Mouse (Mus musculus) forebrain, embryonic 10.5 days (tissue): ENCODE data around the gene Cadm2. TPM values are rescaled to one million over a fixed set of nuclear protein-coding genes. Genes with fewer than 3 reads are reported as not detected.

Source experiments
- DNase-seq: peaks from one replicate; pipeline ENCODE4 v3.0.0-alpha.2; 2017; ENCODE audit warnings: low spot score; ENCODE audit errors: extremely low spot score
- H3K27ac ChIP-seq: fragments of 300-500 bp; sonication (generic); 2 replicates; pipeline ENCODE4 v1.5.1; 2016; ENCODE audit warnings: mild to moderate bottlenecking
- H3K27me3 ChIP-seq: fragments of 300-500 bp; sonication (generic); 2 replicates; pipeline ENCODE4 v1.6.1; 2016; ENCODE audit warnings: mild to moderate bottlenecking; ENCODE audit not compliant: poor library complexity, severe bottlenecking
- H3K36me3 ChIP-seq: fragments of 300-500 bp; sonication (generic); replicated peaks from 2 replicates; pipeline ENCODE4 v1.6.1; 2016; ENCODE audit warnings: mild to moderate bottlenecking, moderate library complexity
- H3K4me1 ChIP-seq: fragments of 300-500 bp; sonication (generic); 2 replicates; pipeline ENCODE4 v1.6.1; 2016
- H3K4me3 ChIP-seq: fragments of 300-500 bp; sonication (generic); 2 replicates; pipeline ENCODE4 v1.5.1; 2016; ENCODE audit warnings: mild to moderate bottlenecking, moderate library complexity
- H3K9me3 ChIP-seq: fragments of 300-500 bp; sonication (generic); 2 replicates; pipeline ENCODE4 v1.6.1; 2016; ENCODE audit warnings: mild to moderate bottlenecking, moderate library complexity
- WGBS: fragments of 180-500 bp; shearing (Covaris S2); methylation state at CpG from one replicate; pipeline ENCODE4 v1.1.7; 2016; 5-methylcytosine and 5-hydroxymethylcytosine counted together
- polyA plus RNA-seq: library from polyadenylated mRNA; unstranded; fragments of >200 nt; fragmentation: Nextera tagmentation; extraction: Ambion mirVana; gene quantifications from 2 replicates; pipeline ENCODE4 v1.2.1, GENCODE M21; 2016

The Cadm2 gene
- polyA plus RNA-seq, 1 experiment from 2014 or later: 2.9 TPM

DNA sequence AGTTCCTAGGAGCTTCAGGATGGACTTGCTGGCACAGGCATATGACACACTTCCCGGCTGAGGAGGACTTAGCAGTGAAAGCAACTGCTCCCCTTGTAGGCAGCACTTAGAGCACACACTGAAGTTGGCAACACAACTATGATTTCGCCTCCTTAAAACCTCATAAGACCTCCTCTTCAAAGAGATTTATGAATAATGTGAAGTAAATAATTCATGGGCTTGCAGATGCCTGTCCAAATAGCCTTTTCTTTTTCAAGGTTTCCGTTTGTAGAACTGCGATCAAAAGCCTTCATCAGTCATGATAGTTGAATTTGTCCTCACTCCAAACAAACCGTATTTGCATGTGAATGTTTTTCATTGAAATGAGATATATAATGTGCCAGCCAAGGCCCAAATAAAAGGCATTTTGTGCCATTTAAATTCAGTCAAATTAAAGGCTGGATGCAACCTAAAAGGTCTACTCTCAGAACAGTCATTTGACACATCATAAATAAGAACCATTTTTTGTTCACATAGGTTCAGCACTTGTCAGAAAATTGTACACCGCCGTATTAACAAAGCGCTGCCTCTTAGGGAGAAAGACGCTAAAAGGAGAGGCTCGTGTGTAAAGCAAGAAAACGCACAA lies 651.1 kb downstream of the Cadm2 start:
- no peaks in the 10 kb centered on the region for H3K9me3 ChIP-seq
- H3K27ac ChIP-seq: no peak overlapping the region
- no peaks in the 10 kb centered on the region for H3K36me3 ChIP-seq
- H3K4me1 ChIP-seq: peaks cover 6% of the 10 kb centered on the region; the same call in 1 of the 2 replicates
- no peak for DNase-seq
- 90% methylated on average over 11 of the region's 11 CpGs for WGBS
- no peaks in the 10 kb centered on the region for H3K27me3 ChIP-seq
- H3K4me3 ChIP-seq: no peak overlapping the region

GRCm38 (mm10) chr16:66968336-66968735 lies 652.4 kb downstream of the Cadm2 start:
- H3K27ac ChIP-seq: no peak overlapping the region
- 80% methylated on average over 5 of the region's 5 CpGs for WGBS

GRCm38 (mm10) chr16:66967686-66968085 lies 653.0 kb downstream of the Cadm2 start:
- H3K9me3 ChIP-seq: no peaks in the 10 kb centered on the region
- H3K27me3 ChIP-seq: no peaks in the 10 kb centered on the region
- no peak overlapping the region for H3K4me3 ChIP-seq
- 85% methylated on average over 8 of the region's 8 CpGs for WGBS
- H3K36me3 ChIP-seq: no peaks in the 10 kb centered on the region
- H3K27ac ChIP-seq: no peak overlapping the region
- DNase-seq: no peak
- peaks cover 6% of the 10 kb centered on the region; the same call in 1 of the 2 replicates for H3K4me1 ChIP-seq

More at GRCm38 (mm10) chr16:66968336-66968735, 652.4 kb downstream of the Cadm2 start:
- Histone ChIP-seq H3K9me3 (no peaks in the 10 kb centered on the region), H3K36me3 (no peaks in the 10 kb centered on the region), H3K4me1 (peaks cover 6% of the 10 kb centered on the region; the same call in 1 of the 2 replicates), H3K4me3 (no peak overlapping the region), H3K27me3 (no peaks in the 10 kb centered on the region)
- no peak for DNase-seq

DNA sequence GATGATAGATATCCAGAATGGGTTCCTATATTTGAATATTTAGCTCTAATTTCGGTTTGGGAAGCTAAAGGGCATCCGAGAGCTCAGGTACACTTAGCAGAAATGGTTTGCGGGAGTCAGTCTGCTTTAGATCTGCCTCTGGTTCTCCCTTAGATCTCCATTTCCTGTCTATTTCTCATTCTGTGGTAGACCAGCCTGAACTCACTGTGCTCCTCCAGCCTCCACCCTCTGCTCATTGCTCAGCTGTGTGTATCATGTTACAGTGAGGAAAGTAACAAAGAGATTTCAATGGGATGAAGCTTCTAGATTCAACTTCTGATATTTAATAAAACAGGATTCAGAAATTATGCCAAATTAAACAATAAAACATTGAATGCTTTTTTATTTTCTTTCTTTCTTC lies 661.6 kb downstream of the Cadm2 start:
- DNase-seq: no peak
- Histone ChIP-seq H3K27me3 (no peaks in the 10 kb centered on the region), H3K9me3 (no peaks in the 10 kb centered on the region), H3K36me3 (no peaks in the 10 kb centered on the region), H3K27ac (no peak overlapping the region), H3K4me3 (no peak overlapping the region), H3K4me1 (no peaks in the 10 kb centered on the region)
- WGBS: 93% methylated on average over 3 of the region's 3 CpGs

GRCm38 (mm10) chr16:66955876-66956275 lies 664.8 kb downstream of the Cadm2 start:
- Histone ChIP-seq H3K4me3 (no peak overlapping the region), H3K27ac (no peak overlapping the region), H3K36me3 (no peaks in the 10 kb centered on the region), H3K4me1 (no peaks in the 10 kb centered on the region), H3K9me3 (no peaks in the 10 kb centered on the region), H3K27me3 (no peaks in the 10 kb centered on the region)
- 85% methylated on average over 2 of the region's 2 CpGs for WGBS
- no peak for DNase-seq

- Histone ChIP-seq H3K4me1 (no peaks in the 10 kb centered on the region), H3K4me3 (no peak overlapping the region), H3K9me3 (no peaks in the 10 kb centered on the region), H3K36me3 (no peaks in the 10 kb centered on the region), H3K27me3 (no peaks in the 10 kb centered on the region), H3K27ac (no peak overlapping the region)
- no peak for DNase-seq
- 93% methylated on average over 6 of the region's 6 CpGs for WGBS
Observed at GRCm38 (mm10) chr16:66936332-66936731, 684.4 kb downstream of the Cadm2 start.

- no peaks in the 10 kb centered on the region; the same call in 1 of the 2 replicates for H3K4me1 ChIP-seq
- H3K4me3 ChIP-seq: no peak overlapping the region
- H3K27me3 ChIP-seq: no peaks in the 10 kb centered on the region
- H3K27ac ChIP-seq: no peak overlapping the region
- no peaks in the 10 kb centered on the region for H3K9me3 ChIP-seq
- H3K36me3 ChIP-seq: no peaks in the 10 kb centered on the region
- no peak for DNase-seq
- 54% methylated on average over 1 of the region's 1 CpGs for WGBS
Observed at GRCm38 (mm10) chr16:66925517-66925916, 695.2 kb downstream of the Cadm2 start.

- no peaks in the 10 kb centered on the region for H3K27me3 ChIP-seq
- no peak overlapping the region for H3K27ac ChIP-seq
- no peaks in the 10 kb centered on the region for H3K36me3 ChIP-seq
- no peaks in the 10 kb centered on the region; the same call in 1 of the 2 replicates for H3K4me1 ChIP-seq
- H3K4me3 ChIP-seq: no peak overlapping the region
- H3K9me3 ChIP-seq: no peaks in the 10 kb centered on the region
- no peak for DNase-seq
- 86% methylated on average over 2 of the region's 2 CpGs for WGBS
Observed at GRCm38 (mm10) chr16:66922753-66923152, 698.0 kb downstream of the Cadm2 start.

- no peak for DNase-seq
- H3K4me3 ChIP-seq: no peak overlapping the region
- WGBS: 77% methylated on average over 1 of the region's 1 CpGs
- no peaks in the 10 kb centered on the region for H3K36me3 ChIP-seq
- H3K9me3 ChIP-seq: no peaks in the 10 kb centered on the region
- H3K27me3 ChIP-seq: no peaks in the 10 kb centered on the region
- H3K4me1 ChIP-seq: no peaks in the 10 kb centered on the region; the same call in 1 of the 2 replicates
- H3K27ac ChIP-seq: no peak overlapping the region
Observed at GRCm38 (mm10) chr16:66921414-66921915, 699.2 kb downstream of the Cadm2 start.

- no peaks in the 10 kb centered on the region for H3K36me3 ChIP-seq
- no peaks in the 10 kb centered on the region for H3K9me3 ChIP-seq
- DNase-seq: no peak
- WGBS: 89% methylated on average over 12 of the region's 12 CpGs
- H3K4me1 ChIP-seq: no peaks in the 10 kb centered on the region
- no peak overlapping the region for H3K27ac ChIP-seq
- no peak overlapping the region for H3K4me3 ChIP-seq
- no peaks in the 10 kb centered on the region for H3K27me3 ChIP-seq
Observed at GRCm38 (mm10) chr16:66919889-66920402, 700.8 kb downstream of the Cadm2 start.

GRCm38 (mm10) chr16:66901801-66902200 lies 718.9 kb downstream of the Cadm2 start:
- H3K9me3 ChIP-seq: no peaks in the 10 kb centered on the region
- no peak overlapping the region for H3K4me3 ChIP-seq
- WGBS: 91% methylated on average over 3 of the region's 3 CpGs
- H3K4me1 ChIP-seq: no peaks in the 10 kb centered on the region
- H3K36me3 ChIP-seq: no peaks in the 10 kb centered on the region
- no peak for DNase-seq
- no peaks in the 10 kb centered on the region for H3K27me3 ChIP-seq
- H3K27ac ChIP-seq: no peak overlapping the region

DNA sequence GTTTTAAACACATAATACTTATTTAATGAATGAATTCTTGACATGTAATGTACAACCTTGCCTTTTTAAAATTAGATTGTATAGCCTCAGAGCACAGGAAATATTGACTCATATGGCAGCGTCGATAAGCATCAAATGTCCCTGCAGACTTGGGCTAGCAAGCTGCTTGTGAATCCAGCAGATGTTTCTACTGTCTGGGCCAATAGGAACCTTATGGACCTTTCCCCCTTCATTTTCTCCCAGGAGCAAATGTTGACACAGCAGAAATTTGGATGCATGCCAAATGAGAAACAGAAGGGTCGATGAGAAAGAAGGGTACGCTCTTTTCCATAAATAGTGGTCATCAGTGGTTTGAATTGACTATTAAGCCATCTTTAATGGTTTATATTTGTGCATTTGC lies 720.0 kb downstream of the Cadm2 start:
- no peaks in the 10 kb centered on the region for H3K36me3 ChIP-seq
- H3K4me3 ChIP-seq: no peak overlapping the region
- no peak for DNase-seq
- 70% methylated on average over 4 of the region's 4 CpGs for WGBS
- H3K27me3 ChIP-seq: no peaks in the 10 kb centered on the region
- H3K4me1 ChIP-seq: no peaks in the 10 kb centered on the region
- no peak overlapping the region for H3K27ac ChIP-seq
- H3K9me3 ChIP-seq: no peaks in the 10 kb centered on the region

- H3K4me3 ChIP-seq: no peak overlapping the region
- H3K27me3 ChIP-seq: no peaks in the 10 kb centered on the region
- WGBS: 92% methylated on average over 6 of the region's 6 CpGs
Observed at GRCm38 (mm10) chr16:66892359-66892758, 728.3 kb downstream of the Cadm2 start.

More at GRCm38 (mm10) chr16:66892359-66892758, 728.3 kb downstream of the Cadm2 start:
- Histone ChIP-seq H3K27ac (no peak overlapping the region), H3K4me1 (no peaks in the 10 kb centered on the region), H3K9me3 (no peaks in the 10 kb centered on the region), H3K36me3 (no peaks in the 10 kb centered on the region)
- DNase-seq: no peak
